In the genomic region with DNA sequence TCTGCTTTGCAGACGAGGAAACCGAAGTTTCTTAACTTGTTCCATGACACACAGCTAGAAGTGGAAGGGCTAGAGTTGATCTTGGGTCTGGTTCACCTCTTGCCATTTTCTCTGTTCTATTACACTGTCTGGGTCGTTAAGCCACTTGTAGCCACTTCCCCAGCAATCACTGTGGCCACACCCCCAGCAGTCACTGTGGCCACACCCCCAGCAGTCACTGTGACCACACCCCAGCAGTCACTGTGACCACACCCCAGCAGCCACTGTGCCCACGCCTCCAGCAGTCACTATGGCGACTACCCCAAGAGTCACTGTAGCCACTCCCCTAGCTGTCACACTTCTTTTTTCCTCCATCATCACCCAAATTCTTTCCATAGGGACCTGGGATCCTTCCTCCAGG, we compare ENCODE assay signal across 15 mouse cellular contexts.
A peak's percentile ranks its signal among the peaks of the same experiment; 100 is the strongest.
DNase-seq lines count a peak whose midpoint lies in the region; ATAC-seq and TF ChIP-seq lines count a peak whose summit lies in the region.
"Had no signal": no experiment of that assay in that cellular context is flagged by ENCODE, and none has a peak within 500 bp of the region (broad histone marks: within the 10 kb centered on the region; RNA-seq: fewer than 3 reads in every experiment).

No protein-coding gene starts in this region.

- H3K4me3 ChIP-seq in intestine, embryonic 15.5 days (replicated peaks): no peak overlapping the region
- H3K4me3 ChIP-seq in intestine, postnatal 0 days (ENCODE audit: low read depth, low read length): no peak overlapping the region
- H3K4me3 ChIP-seq in heart, adult 2 months: no peak overlapping the region
- H3K4me3 ChIP-seq: forebrain, embryonic 15.5 days; gastrocnemius, adult 2 months; hindbrain, embryonic 15.5 days; limb, embryonic 10.5 days; neural tube, embryonic 13.5 days had no signal

- no peaks in the 10 kb centered on the region; the same call in 1 of the 2 replicates for H3K27me3 ChIP-seq in intestine, embryonic 15.5 days (replicated peaks)
- no peaks in the 10 kb centered on the region for H3K27me3 ChIP-seq in intestine, postnatal 0 days (replicated peaks; ENCODE audit: control insufficient read depth, insufficient read depth, low read length)
- no peaks in the 10 kb centered on the region; the same call in 1 of the 2 replicates for H3K27me3 ChIP-seq in heart, adult 2 months (ENCODE audit: control insufficient read depth, insufficient read depth, low read length)
- H3K27me3 ChIP-seq: forebrain, embryonic 15.5 days; hindbrain, embryonic 15.5 days; neural tube, embryonic 13.5 days had no signal

- ATAC-seq in intestine, embryonic 15.5 days: peak; percentile 51; the same call in 1 of the 2 replicates
- no peak for ATAC-seq in intestine, postnatal 0 days
- ATAC-seq in megakaryocyte-erythroid progenitor cell, adult 5-6 weeks (replicated peaks; ENCODE audit: low FRiP score, low TSS enrichment, poor library complexity, severe bottlenecking): 0 out of 2 replicates have a peak, but pooled peaks have one; percentile 61
- ATAC-seq in frontal cortex, adult (ENCODE audit: low TSS enrichment): no peak
- ATAC-seq: forebrain, embryonic 15.5 days had no signal

- no peak for TF ChIP-seq EP300 in heart, adult 2 months (IDR thresholded peaks at IDR 0.05; ENCODE audit: insufficient read depth, low read depth, low read length)

- TF ChIP-seq CTCF in intestine, postnatal 0 days (IDR thresholded peaks at IDR 0.05; ENCODE audit: low read depth): no peak
- no peak for TF ChIP-seq CTCF in heart, adult 2 months (IDR thresholded peaks at IDR 0.05)

- WGBS in intestine, embryonic 15.5 days: 51% methylated on average over 5 of the region's 5 CpGs
- 53% methylated on average over 5 of the region's 5 CpGs for WGBS in intestine, postnatal 0 days
- 45% methylated on average over 5 of the region's 5 CpGs for WGBS in heart, adult 2 months

- no peak overlapping the region for H3K27ac ChIP-seq in intestine, embryonic 15.5 days
- no peak overlapping the region for H3K27ac ChIP-seq in intestine, postnatal 0 days (ENCODE audit: low read depth, low read length)
- no peak overlapping the region for H3K27ac ChIP-seq in heart, adult 2 months
- H3K27ac ChIP-seq: forebrain, embryonic 15.5 days; gastrocnemius, adult 2 months; hindbrain, embryonic 15.5 days; limb, embryonic 10.5 days; neural tube, embryonic 13.5 days had no signal

- H3K4me1 ChIP-seq in intestine, embryonic 15.5 days (replicated peaks): no peaks in the 10 kb centered on the region
- no peaks in the 10 kb centered on the region for H3K4me1 ChIP-seq in intestine, postnatal 0 days (replicated peaks; ENCODE audit: control insufficient read depth, insufficient read depth, low read length)
- no peaks in the 10 kb centered on the region for H3K4me1 ChIP-seq in heart, adult 2 months (ENCODE audit: control insufficient read depth, insufficient read depth, low read length)
- H3K4me1 ChIP-seq: forebrain, embryonic 15.5 days; hindbrain, embryonic 15.5 days; neural tube, embryonic 13.5 days had no signal

- no peaks in the 10 kb centered on the region for H3K36me3 ChIP-seq in intestine, embryonic 15.5 days
- no peaks in the 10 kb centered on the region for H3K36me3 ChIP-seq in intestine, postnatal 0 days (ENCODE audit: control insufficient read depth, insufficient read depth)
- no peaks in the 10 kb centered on the region for H3K36me3 ChIP-seq in heart, adult 2 months (ENCODE audit: control insufficient read depth, insufficient read depth, low read length)
- H3K36me3 ChIP-seq: forebrain, embryonic 15.5 days; hindbrain, embryonic 15.5 days; limb, embryonic 10.5 days; neural tube, embryonic 13.5 days had no signal

- no peak overlapping the region for H3K9ac ChIP-seq in intestine, embryonic 15.5 days
- H3K9ac ChIP-seq in intestine, postnatal 0 days (ENCODE audit: low read depth, low read length): no peak overlapping the region
- no peak overlapping the region for H3K9ac ChIP-seq in heart, adult 2 months (ENCODE audit: low read depth, low read length)
- H3K9ac ChIP-seq: forebrain, embryonic 15.5 days; hindbrain, embryonic 15.5 days; neural tube, embryonic 13.5 days had no signal

- no peak overlapping the region for H3K4me2 ChIP-seq in intestine, embryonic 15.5 days (replicated peaks)
- no peak overlapping the region for H3K4me2 ChIP-seq in intestine, postnatal 0 days (replicated peaks; ENCODE audit: low read depth)
- H3K4me2 ChIP-seq: forebrain, embryonic 15.5 days; hindbrain, embryonic 15.5 days; neural tube, embryonic 13.5 days had no signal

- no peaks in the 10 kb centered on the region for H3K79me2 ChIP-seq in heart, adult 2 months (replicated peaks; ENCODE audit: control insufficient read depth, insufficient read depth, low read length)

- peak; percentile 76 for DNase-seq in ES-CJ7 (ENCODE audit: low read depth, low spot score)
- DNase-seq in c-Kit-positive CD71-positive TER-119-positive erythroid progenitor cells, embryonic 14.5 days (ENCODE audit: low spot score): peak; percentile 14
- no peak for DNase-seq in heart, adult 2 months
- DNase-seq in right cerebral cortex, postnatal 14 days: no peak
- DNase-seq: cerebellum, adult 2 months; gastrocnemius, adult 2 months; thymus, postnatal 14 days had no signal

- H3K9me3 ChIP-seq in intestine, embryonic 15.5 days: no peaks in the 10 kb centered on the region
- no peaks in the 10 kb centered on the region for H3K9me3 ChIP-seq in intestine, postnatal 0 days (ENCODE audit: control insufficient read depth)
- H3K9me3 ChIP-seq: forebrain, embryonic 15.5 days; hindbrain, embryonic 15.5 days; limb, embryonic 10.5 days; neural tube, embryonic 13.5 days had no signal

- intact Hi-C loops in heart, adult 2 months (cut with DNase I): no loop called here

- TF ChIP-seq POLR2A in heart, adult 2 months (IDR thresholded peaks at IDR 0.05; ENCODE audit: insufficient read depth, low read depth, low read length): no peak

Comparison
In these comparisons a context has a peak if more than half of its experiments do, and no peak if none do; other contexts are left out.
1. ATAC-seq: peak in intestine, embryonic 15.5 days (single experiment) and megakaryocyte-erythroid progenitor cell, adult 5-6 weeks (single experiment); none in intestine, postnatal 0 days (single experiment) and frontal cortex, adult (single experiment).
2. DNase-seq: peak in ES-CJ7 (single experiment) and c-Kit-positive CD71-positive TER-119-positive erythroid progenitor cells, embryonic 14.5 days (single experiment); none in heart, adult 2 months (0 of 2) and right cerebral cortex, postnatal 14 days (single experiment).